Mouse (Mus musculus) layer of hippocampus, adult 2 months (tissue): ENCODE measurements at regions not wholly inside any gene's neighbourhood (a gene's known extent, or its start where the extent isn't known, plus 50 kb on each side); places are given as distances from the start of the nearest gene placed in this dataset.
A peak's percentile ranks its signal among the peaks of the same experiment; 100 is the strongest.

Source experiments
- DNase-seq, 2 experiments: peaks; one replicate each; pipeline ENCODE4 v3.0.0; 2022; ENCODE audit warnings: low spot score in 2 of 2
- H3K27ac ChIP-seq: fragments of 200-600 bp; 2 replicates; pipeline ENCODE4 v1.8.1; 2022
- H3K4me3 ChIP-seq: fragments of 200-600 bp; 2 replicates; pipeline ENCODE4 v1.8.1; 2022; ENCODE audit warnings: mild to moderate bottlenecking
- CTCF ChIP-seq: fragments of 200-600 bp; conservative IDR thresholded peaks from 2 replicates; pipeline ENCODE4 v1.8.1; 2022; ENCODE audit warnings: antibody characterized with exemption, mild to moderate bottlenecking, moderate library complexity

DNA sequence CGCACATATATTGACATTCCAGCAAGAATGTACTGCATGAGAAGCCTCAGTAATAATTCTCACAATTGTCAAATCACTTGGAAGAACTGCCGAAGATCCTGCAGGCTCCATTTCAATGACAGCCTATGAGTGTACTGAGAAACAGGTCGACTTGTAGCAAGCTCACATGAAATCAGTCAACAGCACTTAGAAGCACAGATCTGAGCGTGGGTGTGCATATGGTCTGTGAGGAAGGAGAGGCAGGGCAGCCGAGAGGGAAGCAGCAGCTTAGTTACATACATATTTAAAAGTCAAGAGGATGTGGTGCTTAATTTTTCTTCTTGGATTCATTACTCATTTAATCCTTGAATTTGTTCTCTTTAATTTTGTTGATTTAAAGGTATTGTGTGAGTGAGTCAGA lies 967.4 kb upstream of the Epha7 start:
- H3K4me3 ChIP-seq, result no peak overlapping the region
- peak overlapping the region; percentile 77 for H3K27ac ChIP-seq
- TF ChIP-seq CTCF, result no peak
- peak; percentile 28 to 44 for DNase-seq

DNA sequence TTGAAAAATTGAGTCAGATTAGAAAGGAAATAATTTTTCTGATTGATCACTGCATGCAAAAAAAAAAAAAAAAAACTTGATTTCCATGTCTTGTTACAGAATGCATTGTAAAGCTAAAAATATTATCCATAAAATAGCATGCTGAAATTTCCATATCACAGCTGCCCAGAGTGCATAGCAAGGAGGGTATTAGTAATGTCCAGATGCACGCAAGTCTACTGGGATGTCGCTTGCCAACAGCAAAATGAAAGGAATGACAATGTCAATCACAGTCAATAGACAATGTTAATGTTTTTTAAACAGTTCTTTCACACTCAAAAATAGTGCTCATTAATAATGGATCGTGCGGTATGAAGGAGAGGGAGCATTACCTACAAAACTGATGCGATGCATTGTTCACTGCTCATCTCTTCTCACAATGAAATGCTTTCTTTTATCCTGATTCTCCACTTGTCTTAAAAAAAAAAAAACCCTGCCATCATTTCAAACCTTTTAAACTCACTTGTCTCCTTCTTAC lies 966.8 kb upstream of the Epha7 start:
- DNase-seq, result no peak
- H3K27ac ChIP-seq, result peak overlapping the region; percentile 77
- no peak overlapping the region for H3K4me3 ChIP-seq
- no peak for TF ChIP-seq CTCF

DNA sequence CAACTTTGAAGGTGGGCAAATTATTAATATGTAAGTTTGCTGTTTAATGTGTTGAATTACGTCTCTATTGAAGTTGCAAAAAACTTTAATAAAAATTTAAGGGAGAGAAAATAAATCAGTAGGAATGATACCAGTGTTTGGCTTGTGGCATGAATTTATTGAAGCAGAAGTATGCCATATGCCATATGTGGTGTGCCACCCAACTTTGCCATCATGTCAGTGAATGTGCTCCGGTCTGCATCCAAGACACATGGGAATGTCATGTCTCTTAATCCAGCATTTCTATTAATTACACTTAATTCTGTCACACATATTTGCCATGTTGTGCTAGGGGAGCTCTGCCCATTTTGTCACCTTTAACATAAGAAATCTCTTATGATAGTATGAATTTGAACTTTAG lies 956.8 kb upstream of the Epha7 start:
- Histone ChIP-seq H3K4me3 (no peak overlapping the region), H3K27ac (no peak overlapping the region)
- TF ChIP-seq CTCF, result no peak
- DNase-seq, result no peak

- H3K27ac ChIP-seq, result no peak overlapping the region
- H3K4me3 ChIP-seq, result no peak overlapping the region
- TF ChIP-seq CTCF, result no peak
- DNase-seq, result no peak
Observed at GRCm38 (mm10) chr4:27887262-27887954, 925.5 kb upstream of the Epha7 start.

GRCm38 (mm10) chr4:27896396-27896795 lies 916.5 kb upstream of the Epha7 start:
- no peak overlapping the region for H3K27ac ChIP-seq
- peak in 1 of 2 experiments; percentile 13 for DNase-seq
- no peak overlapping the region for H3K4me3 ChIP-seq
- no peak for TF ChIP-seq CTCF

DNA sequence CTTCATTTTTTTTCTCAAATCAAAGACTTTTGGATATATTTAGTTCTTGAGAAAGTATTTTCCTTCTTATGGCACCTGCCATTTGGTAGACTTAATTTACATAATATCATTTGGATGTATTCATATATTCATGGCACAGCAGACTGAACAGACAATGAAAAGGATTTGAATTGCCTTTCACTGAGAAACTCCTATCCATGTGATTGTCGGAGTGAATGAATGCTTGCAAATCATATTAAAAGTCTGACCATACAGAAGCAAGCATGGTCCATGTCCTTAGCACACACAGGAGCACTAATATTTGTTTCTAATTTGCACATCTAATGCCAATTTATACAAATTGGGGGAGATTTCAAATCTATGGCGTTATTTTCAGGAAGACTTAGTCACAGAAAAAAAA lies 867.6 kb upstream of the Epha7 start:
- no peak overlapping the region for H3K27ac ChIP-seq
- TF ChIP-seq CTCF, result no peak
- no peak for DNase-seq
- no peak overlapping the region for H3K4me3 ChIP-seq

GRCm38 (mm10) chr4:27945768-27946167 lies 867.2 kb upstream of the Epha7 start:
- TF ChIP-seq CTCF, result no peak
- no peak for DNase-seq
- Histone ChIP-seq H3K4me3 (no peak overlapping the region), H3K27ac (no peak overlapping the region)

GRCm38 (mm10) chr4:27949970-27950717 lies 862.8 kb upstream of the Epha7 start:
- no peak for TF ChIP-seq CTCF
- H3K27ac ChIP-seq, result no peak overlapping the region
- H3K4me3 ChIP-seq, result no peak overlapping the region
- no peak for DNase-seq

- H3K27ac ChIP-seq, result peak overlapping the region; percentile 80
- peak; percentile 82 for TF ChIP-seq CTCF
- DNase-seq, result peak; percentile 36 to 47
- peak overlapping the region; percentile 25; the same call in 1 of the 2 replicates for H3K4me3 ChIP-seq
Observed at GRCm38 (mm10) chr4:27965046-27965681, 847.8 kb upstream of the Epha7 start.

- Histone ChIP-seq H3K4me3 (no peak overlapping the region), H3K27ac (no peak overlapping the region)
- no peak for DNase-seq
- no peak for TF ChIP-seq CTCF
Observed at GRCm38 (mm10) chr4:27970569-27970968, 842.4 kb upstream of the Epha7 start.

- Histone ChIP-seq H3K27ac (no peak overlapping the region), H3K4me3 (no peak overlapping the region; the same call in 1 of the 2 replicates)
- no peak for TF ChIP-seq CTCF
- no peak for DNase-seq
Observed at GRCm38 (mm10) chr4:27979210-27979771, 833.6 kb upstream of the Epha7 start.

- no peak for TF ChIP-seq CTCF
- H3K4me3 ChIP-seq, result no peak overlapping the region; the same call in 1 of the 2 replicates
- no peak for DNase-seq
- no peak overlapping the region for H3K27ac ChIP-seq
Observed at GRCm38 (mm10) chr4:27979781-27980180, 833.1 kb upstream of the Epha7 start.

DNA sequence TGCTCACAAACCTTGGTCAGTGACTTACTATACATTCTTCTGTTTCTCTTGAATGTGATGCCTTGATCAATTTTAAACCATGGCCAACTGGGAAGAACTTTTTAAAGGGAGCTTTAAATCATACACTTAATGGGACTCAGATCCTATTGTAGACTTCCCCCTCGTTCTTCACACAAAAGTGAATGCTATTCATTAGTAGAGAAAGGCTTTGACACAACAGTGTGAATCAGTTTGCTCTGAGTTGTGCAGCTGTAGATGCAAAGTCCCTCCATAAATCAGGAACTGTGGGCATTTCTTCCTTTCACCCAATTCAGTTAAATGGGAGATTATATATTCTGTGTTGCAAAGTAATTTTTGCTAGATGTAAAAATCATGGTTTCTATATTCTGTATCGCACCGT lies 831.6 kb upstream of the Epha7 start:
- no peak overlapping the region for H3K27ac ChIP-seq
- H3K4me3 ChIP-seq, result no peak overlapping the region
- no peak for TF ChIP-seq CTCF
- no peak for DNase-seq
